Mouse (Mus musculus) CH12.LX (cell line): Measurements from ENCODE around the gene Trim29. TPM values are rescaled to one million over a fixed set of nuclear protein-coding genes. Genes with fewer than 3 reads are reported as not detected.

Experiments used
- DNase-seq: peaks from one replicate; pipeline ENCODE4 v3.0.0-alpha.2; 2013; ENCODE audit errors: extremely low read depth
- H3K27ac ChIP-seq: 2 replicates; pipeline ENCODE4 v1.5.1; 2012; ENCODE audit warnings: low read depth, mild to moderate bottlenecking, control low read depth, moderate library complexity; ENCODE audit not compliant: insufficient read depth
- H3K27me3 ChIP-seq: replicated peaks from 2 replicates; pipeline ENCODE3; 2012; ENCODE audit warnings: inconsistent platforms
- H3K36me3 ChIP-seq, 2 experiments: replicated peaks in 1 of 2; 2 replicates each; pipeline versions ENCODE3 to v1.6.1; 2012; ENCODE audit warnings: inconsistent platforms in 1 of 2, low read length in 1 of 2, mild to moderate bottlenecking in 1 of 2, mixed read lengths in 1 of 2, moderate library complexity in 1 of 2; ENCODE audit not compliant: control insufficient read depth in 1 of 2, insufficient read depth in 1 of 2
- H3K4me1 ChIP-seq, 2 experiments: 2 replicates each; pipeline ENCODE4 v1.6.1; 2012; ENCODE audit warnings: inconsistent platforms in 1 of 2, moderate library complexity in 1 of 2; ENCODE audit not compliant: insufficient read depth in 2 of 2, control insufficient read depth in 1 of 2
- H3K4me2 ChIP-seq: 2 replicates; pipeline ENCODE4 v1.6.1; 2012; ENCODE audit warnings: low read depth, mild to moderate bottlenecking, control low read depth; ENCODE audit not compliant: poor library complexity, insufficient read depth, severe bottlenecking
- H3K4me3 ChIP-seq, 3 experiments: fragments of 150-350 bp in 1 of 3; sonication (generic) in 1 of 3; replicated peaks in 1 of 3; 2 replicates each; pipeline versions ENCODE3 to v1.5.1; 2011 to 2012; ENCODE audit warnings: low read depth in 2 of 3, low read length in 2 of 3, mild to moderate bottlenecking in 2 of 3, moderate library complexity in 2 of 3, control low read depth in 1 of 3, improper control_type of control experiment in 1 of 3, inconsistent platforms in 1 of 3, mixed read lengths in 1 of 3; ENCODE audit not compliant: poor library complexity in 1 of 3
- H3K79me2 ChIP-seq: replicated peaks from 2 replicates; pipeline ENCODE4 v1.6.1; 2012; ENCODE audit warnings: mild to moderate bottlenecking, moderate library complexity; ENCODE audit not compliant: control insufficient read depth, poor library complexity, insufficient read depth, severe bottlenecking; ENCODE audit errors: extremely low read depth
- H3K9ac ChIP-seq: 2 replicates; pipeline ENCODE4 v1.6.1; 2012; ENCODE audit warnings: low read depth, mild to moderate bottlenecking, control low read depth, moderate library complexity; ENCODE audit not compliant: insufficient read depth
- H3K9me3 ChIP-seq: replicated peaks from 2 replicates; pipeline ENCODE3; 2012; ENCODE audit warnings: low read length, inconsistent platforms, mixed read lengths
- CHD2 ChIP-seq: IDR thresholded peaks from 2 replicates; pipeline ENCODE4 v1.6.1; 2011; ENCODE audit warnings: low read length, improper control_type of control experiment
- CTCF ChIP-seq, 2 experiments: IDR thresholded peaks in 1 of 2; conservative IDR thresholded peaks in 1 of 2; 2 replicates each; pipeline ENCODE4 v1.5.1; 2011 to 2012; ENCODE audit warnings: low read depth in 2 of 2, low read length in 2 of 2, improper control_type of control experiment in 1 of 2, inconsistent platforms in 1 of 2, mild to moderate bottlenecking in 1 of 2, moderate library complexity in 1 of 2
- ETS1 ChIP-seq: conservative IDR thresholded peaks from 2 replicates; pipeline ENCODE4 v1.6.1; 2012; ENCODE audit warnings: low read depth, mild to moderate bottlenecking, inconsistent platforms, low read length, improper control_type of control experiment, moderate library complexity
- JUN ChIP-seq: IDR thresholded peaks from 2 replicates; pipeline ENCODE4 v1.6.1; 2011; ENCODE audit warnings: low read depth, mild to moderate bottlenecking, low read length, improper control_type of control experiment, moderate library complexity; ENCODE audit not compliant: insufficient read depth
- MYC ChIP-seq: IDR thresholded peaks from 2 replicates; pipeline ENCODE4 v1.6.1; 2011; ENCODE audit warnings: low read depth, mild to moderate bottlenecking, improper control_type of control experiment, low read length
- NRF1 ChIP-seq: IDR thresholded peaks from 2 replicates; pipeline ENCODE4 v1.6.1; 2014; ENCODE audit warnings: low read depth, mild to moderate bottlenecking, inconsistent platforms, low read length, improper control_type of control experiment, moderate library complexity
- POLR2A ChIP-seq: IDR thresholded peaks from 2 replicates; pipeline ENCODE4 v1.6.1; 2011; ENCODE audit warnings: low read depth, mild to moderate bottlenecking, improper control_type of control experiment, low read length
- POLR2AphosphoS2 ChIP-seq: IDR thresholded peaks from 2 replicates; pipeline ENCODE4 v1.6.1; 2011; ENCODE audit warnings: low read depth, low read length, improper control_type of control experiment
- RAD21 ChIP-seq: IDR thresholded peaks from 2 replicates; pipeline ENCODE4 v1.6.1; 2011; ENCODE audit warnings: low read depth, mild to moderate bottlenecking, low read length, improper control_type of control experiment, moderate library complexity
- SMC3 ChIP-seq: IDR thresholded peaks from 2 replicates; pipeline ENCODE4 v1.6.1; 2011; ENCODE audit warnings: low read depth, low read length, improper control_type of control experiment
- TBP ChIP-seq: conservative IDR thresholded peaks from 2 replicates; pipeline ENCODE4 v1.6.1; 2011; ENCODE audit warnings: low read depth, low read length, improper control_type of control experiment
- UBTF ChIP-seq: IDR thresholded peaks from 2 replicates; pipeline ENCODE4 v1.6.1; 2012; ENCODE audit warnings: low read depth, mild to moderate bottlenecking, inconsistent platforms, low read length, improper control_type of control experiment, moderate library complexity
- USF2 ChIP-seq: conservative IDR thresholded peaks from 2 replicates; pipeline ENCODE4 v1.6.1; 2011; ENCODE audit warnings: low read depth, low read length, improper control_type of control experiment
- ZC3H11A ChIP-seq: IDR thresholded peaks from 2 replicates; pipeline ENCODE4 v1.6.1; 2012; ENCODE audit warnings: low read depth, mild to moderate bottlenecking, inconsistent platforms, low read length, improper control_type of control experiment
- ZNF384 ChIP-seq: IDR thresholded peaks from 2 replicates; pipeline ENCODE4 v1.6.1; 2012; ENCODE audit warnings: low read depth, low read length, improper control_type of control experiment, inconsistent platforms
- dilution Hi-C: fragments of 300-500 bp; cut with MboI; formaldehyde crosslinking; loops from 2 replicates; pipeline ENCODE4 v1.14.3; 2020; ENCODE audit warnings: low sequenced_read_pairs; ENCODE audit not compliant: extremely low pct_unique_long_range_greater_than_20kb, extremely low pct_ligation_motif_present
- in situ Hi-C: fragments of 300-500 bp; cut with MboI; formaldehyde crosslinking; loops from 3 replicates; pipeline ENCODE4 v1.14.3; 2019; ENCODE audit warnings: low sequenced_read_pairs, low pct_ligation_motif_present, low pct_unique_long_range_greater_than_20kb, mixed read lengths
- polyA plus RNA-seq: library from polyadenylated mRNA; unstranded; fragments of >175 nt; gene quantifications from 2 replicates; pipeline ENCODE4 v1.2.1, GENCODE M21; 2012; ENCODE audit warnings: low read depth; ENCODE audit not compliant: insufficient read length
- total RNA-seq, 2 experiments: library from RNA; depleted of rRNA; stranded (reverse); fragments of 300-350 nt in 1 of 2; fragments of >200 nt in 1 of 2; gene quantifications; 2 replicates each; pipeline ENCODE4 v1.2.3; 2012 to 2014

Trim29 gene
- total and polyA plus RNA-seq, 3 experiments = 0.13 to 0.21 (median 0.17) TPM

DNA sequence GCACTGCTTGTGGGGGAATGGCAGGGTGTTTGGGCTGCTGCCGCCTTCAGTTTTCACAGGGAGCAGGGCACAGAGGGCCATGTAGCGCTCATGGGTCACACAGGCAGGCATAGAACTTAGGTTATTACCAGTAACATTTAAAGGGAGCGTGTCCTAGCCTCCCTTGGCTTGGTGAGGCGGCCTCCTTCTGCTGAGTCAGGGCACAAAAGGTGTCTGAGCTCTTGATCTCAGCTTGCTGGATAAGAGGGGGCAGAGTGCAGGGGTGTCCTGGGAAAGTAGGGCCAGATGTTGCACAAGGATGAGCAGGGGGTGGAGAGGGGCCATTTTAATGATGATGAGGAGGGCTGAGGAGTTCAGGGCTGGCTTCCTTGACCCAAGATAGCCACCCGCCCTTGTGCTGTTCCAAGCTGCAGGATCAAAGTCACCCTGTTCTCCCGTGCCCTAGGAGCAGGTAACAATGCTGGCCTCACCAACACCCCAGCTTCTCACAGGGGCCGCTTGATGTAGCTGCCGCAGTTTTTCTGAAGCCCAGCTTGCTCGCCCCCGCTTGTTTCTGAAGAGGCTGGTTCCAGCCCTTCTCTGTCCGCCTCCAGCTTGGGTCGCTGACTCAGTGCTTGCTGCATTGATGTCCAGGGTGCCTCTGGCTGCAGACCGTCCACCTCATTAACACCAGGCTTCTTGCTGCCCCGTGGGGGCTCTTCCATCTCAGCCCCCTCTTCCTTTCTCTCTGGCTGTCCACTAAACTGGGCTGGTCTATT lies 38.7 kb upstream of the Trim29 start:
- TF ChIP-seq CTCF (conservative IDR thresholded peaks at IDR 0.05 in 1 of 2, IDR thresholded peaks at IDR 0.05 in 1 of 2; ENCODE audit: low read depth in 2 of 2, low read length in 2 of 2) (no peak), POLR2AphosphoS2 (no peak), TBP (no peak), JUN (no peak), RAD21 (no peak), ZC3H11A (no peak), ZNF384 (no peak), NRF1 (no peak), CHD2 (no peak)
- in situ Hi-C loops = no loop called here
- Histone ChIP-seq H3K4me2 (no peak overlapping the region), H3K27ac (no peak overlapping the region), H3K4me3 (no peak overlapping the region), H3K4me1 (no peaks in the 10 kb centered on the region), H3K79me2 (no peaks in the 10 kb centered on the region), H3K36me3 (no peaks in the 10 kb centered on the region), H3K9me3 (no peaks in the 10 kb centered on the region), H3K9ac (no peak overlapping the region), H3K27me3 (peaks cover 53% of the 10 kb centered on the region)
- DNase-seq = no peak
- dilution Hi-C loops = no loop called here

DNA sequence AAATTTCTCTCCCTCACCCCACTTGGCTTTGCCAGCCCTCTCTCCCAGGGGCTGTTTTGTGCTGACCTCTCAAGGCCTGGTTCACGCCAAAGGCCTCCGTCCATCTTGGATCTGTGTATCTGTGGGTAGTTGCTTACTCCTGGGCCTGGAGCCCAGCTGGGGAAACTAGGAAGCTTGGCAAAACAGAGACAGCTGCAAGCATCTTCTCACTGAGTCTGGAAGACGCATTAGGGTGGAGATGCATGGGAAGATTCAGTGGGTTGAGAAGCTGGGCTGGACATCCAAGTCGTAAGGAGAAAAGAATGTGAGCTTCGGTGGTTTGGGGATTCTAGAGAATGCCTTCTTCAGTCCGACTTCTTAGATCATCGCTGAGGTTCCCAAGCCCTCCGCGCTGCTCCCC lies 36.9 kb upstream of the Trim29 start:
- in situ Hi-C loops = no loop called here
- DNase-seq = no peak
- TF ChIP-seq POLR2A = no peak
- no peak for TF ChIP-seq ETS1
- TF ChIP-seq MYC = no peak
- no peak for TF ChIP-seq UBTF
- no peak for TF ChIP-seq USF2
- no peak for TF ChIP-seq SMC3
- TF ChIP-seq CTCF (conservative IDR thresholded peaks at IDR 0.05 in 1 of 2, IDR thresholded peaks at IDR 0.05 in 1 of 2; ENCODE audit: low read depth in 2 of 2, low read length in 2 of 2) = no peak
- TF ChIP-seq JUN = no peak
- dilution Hi-C loops = no loop called here
- no peaks in the 10 kb centered on the region for H3K36me3 ChIP-seq
- H3K9ac ChIP-seq = no peak overlapping the region
- no peaks in the 10 kb centered on the region for H3K79me2 ChIP-seq
- H3K4me2 ChIP-seq = no peak overlapping the region
- H3K27ac ChIP-seq = no peak overlapping the region
- H3K4me3 ChIP-seq = no peak overlapping the region
- no peaks in the 10 kb centered on the region for H3K9me3 ChIP-seq
- H3K27me3 ChIP-seq = peaks cover 60% of the 10 kb centered on the region
- H3K4me1 ChIP-seq = no peaks in the 10 kb centered on the region
